Mouse (Mus musculus) bone marrow, adult 2 months (tissue): ENCODE measurements around the gene Serpini1.

Source experiments
- CTCF ChIP-seq: fragments of 200-500 bp; IDR thresholded peaks from 2 replicates; pipeline ENCODE4 v1.5.1; 2011; ENCODE audit warnings: low read length, control low read depth; ENCODE audit not compliant: control insufficient read depth, insufficient read depth
- POLR2A ChIP-seq: fragments of 200-500 bp; IDR thresholded peaks from 2 replicates; pipeline ENCODE4 v1.6.1; 2011; ENCODE audit warnings: low read depth, mild to moderate bottlenecking, control low read depth, low read length, borderline replicate concordance; ENCODE audit not compliant: control insufficient read depth

DNA sequence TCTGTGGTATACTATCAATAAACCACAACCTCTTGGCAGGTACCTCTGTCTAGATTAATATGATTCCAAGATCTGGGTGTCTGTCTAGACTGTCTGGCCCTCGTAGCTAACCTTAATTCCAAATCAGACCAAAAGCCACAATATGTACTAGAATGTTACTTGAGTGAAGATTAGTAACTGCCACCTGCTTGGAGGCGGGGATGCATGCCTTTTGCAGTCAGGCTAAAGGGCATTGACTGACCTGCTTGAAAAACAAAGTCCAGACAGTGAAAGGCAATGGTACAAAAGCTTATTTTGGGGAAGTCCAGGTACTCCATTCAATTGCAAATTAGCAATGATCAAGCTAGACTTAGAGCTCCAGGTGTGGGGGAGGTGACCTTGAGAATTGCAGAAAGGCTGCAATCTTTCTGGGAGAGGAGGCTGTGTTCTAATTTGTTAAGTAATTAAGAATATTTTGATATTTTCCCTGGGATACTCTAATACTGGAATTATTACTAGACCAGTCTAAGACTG, 94.3 kb downstream of the Serpini1 start:
- TF ChIP-seq CTCF: no peak
- TF ChIP-seq POLR2A: no peak
